Mouse (Mus musculus): ENCODE data around the gene Mfsd2a.

DNA sequence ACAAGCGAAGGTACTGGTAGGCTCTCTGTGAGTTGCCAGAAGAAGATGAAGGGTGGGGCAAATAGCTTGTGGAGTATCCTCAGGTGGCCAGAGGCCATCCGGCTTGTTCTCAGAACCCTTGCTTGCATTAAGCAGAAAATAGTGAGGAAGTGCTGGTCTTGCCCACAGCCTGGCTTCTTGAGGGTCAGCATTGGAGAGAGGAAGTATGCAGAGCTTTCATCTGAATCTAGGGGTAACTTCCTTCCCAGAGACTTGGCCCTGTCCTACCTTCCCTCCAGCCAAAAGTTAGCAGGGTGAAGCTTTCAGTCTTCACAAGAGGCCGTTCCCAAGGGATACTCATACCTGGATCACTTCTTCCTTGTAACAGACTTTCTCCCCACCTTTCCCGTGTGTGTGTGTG lies 10.7 kb upstream of the Mfsd2a start:
- TF ChIP-seq CTCF (IDR thresholded peaks at IDR 0.05; ENCODE audit: low read depth) (no peak), EP300 (IDR thresholded peaks at IDR 0.05; ENCODE audit: low read depth) (no peak)

Measured in heart, postnatal 0 days (tissue).